Mouse (Mus musculus) bone marrow macrophage, adult 2 months (primary cell): ENCODE measurements around the gene Minos1. TPM values are rescaled to one million over a fixed set of nuclear protein-coding genes. Genes with fewer than 3 reads are reported as not detected.

Experiments used
- H3K27ac ChIP-seq: 2 replicates; pipeline ENCODE4 v1.5.1; 2012; ENCODE audit warnings: low read depth, low read length; ENCODE audit not compliant: insufficient read depth
- H3K4me1 ChIP-seq: 2 replicates; pipeline ENCODE4 v1.6.1; 2012; ENCODE audit warnings: low read length; ENCODE audit not compliant: control insufficient read depth, insufficient read depth
- H3K4me3 ChIP-seq: 2 replicates; pipeline ENCODE4 v1.5.1; 2012; ENCODE audit warnings: mild to moderate bottlenecking, low read length, moderate library complexity; ENCODE audit not compliant: insufficient read depth
- CTCF ChIP-seq: IDR thresholded peaks from 2 replicates; pipeline ENCODE4 v1.5.1; 2012; ENCODE audit warnings: low read depth, mild to moderate bottlenecking, low read length, moderate library complexity
- POLR2A ChIP-seq: IDR thresholded peaks from 2 replicates; pipeline ENCODE4 v1.6.1; 2012; ENCODE audit warnings: mild to moderate bottlenecking, low read depth, low read length, borderline replicate concordance
- polyA plus RNA-seq: library from polyadenylated mRNA; stranded (reverse); fragments of >200 nt; gene quantifications from 2 replicates; pipeline ENCODE4 v1.2.4, GENCODE M21; 2012; ENCODE audit not compliant: missing spikeins, insufficient read depth, insufficient read length

Gene Minos1
- polyA plus RNA-seq, 1 experiment = 151 TPM

DNA sequence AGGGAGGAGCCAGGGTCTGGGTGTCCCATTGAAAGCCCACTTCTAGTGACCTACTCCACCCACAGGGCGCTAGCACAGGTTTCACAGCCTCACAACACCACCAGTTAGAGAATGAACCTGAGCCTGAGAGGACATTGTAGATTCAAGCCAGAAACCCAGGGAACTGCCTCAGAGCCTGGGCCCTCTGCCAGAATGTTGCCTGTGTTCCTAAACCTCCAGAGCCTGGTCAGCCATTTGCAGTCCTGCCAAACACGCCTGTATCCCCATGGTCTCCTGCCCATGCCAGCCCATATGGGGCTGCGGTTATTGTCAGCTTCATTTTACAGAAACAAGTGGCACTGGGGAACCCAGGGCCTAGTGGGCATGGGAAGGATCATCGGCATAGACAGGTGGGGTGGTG is 75.6 kb downstream of the Minos1 start:
- H3K4me3 ChIP-seq = no peak overlapping the region
- H3K27ac ChIP-seq = no peak overlapping the region
- TF ChIP-seq CTCF = no peak
- TF ChIP-seq POLR2A = no peak
- 0 out of 2 replicates have a peak, but pooled peaks cover 2% of the 10 kb centered on the region for H3K4me1 ChIP-seq

DNA sequence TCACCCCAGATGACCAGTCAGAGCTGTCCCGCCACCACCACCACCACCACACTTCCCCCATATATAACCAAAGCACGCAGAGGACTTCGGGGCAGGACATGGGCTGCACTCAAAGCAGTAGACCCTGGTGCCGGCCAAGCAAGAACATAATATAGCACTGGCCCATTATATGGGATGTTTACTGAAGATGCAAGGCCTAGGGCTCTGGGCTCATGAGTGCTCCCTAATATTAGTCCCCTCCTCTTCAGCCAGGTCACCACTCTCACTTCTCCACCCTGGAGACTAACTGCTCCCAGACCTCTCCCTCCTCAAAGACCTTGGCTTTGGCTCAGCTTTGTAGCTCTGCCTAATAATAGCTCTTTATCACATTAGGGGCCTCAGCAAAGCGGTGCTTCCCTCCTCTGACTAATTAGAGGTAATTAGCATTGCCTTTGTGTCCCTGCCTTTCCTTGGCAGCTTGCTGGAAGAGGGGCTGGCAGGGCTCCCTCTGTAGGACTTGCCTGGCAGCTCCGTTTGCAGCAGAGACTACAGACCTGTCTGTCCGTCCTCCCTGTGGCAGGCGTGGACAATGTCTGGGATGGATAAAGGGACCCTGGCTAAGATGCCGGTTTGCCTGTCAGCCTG is 76.5 kb downstream of the Minos1 start:
- TF ChIP-seq POLR2A (no peak), CTCF (no peak)
- no peak overlapping the region for H3K27ac ChIP-seq
- H3K4me3 ChIP-seq = no peak overlapping the region
- H3K4me1 ChIP-seq = 0 out of 2 replicates have a peak, but pooled peaks cover 2% of the 10 kb centered on the region

DNA sequence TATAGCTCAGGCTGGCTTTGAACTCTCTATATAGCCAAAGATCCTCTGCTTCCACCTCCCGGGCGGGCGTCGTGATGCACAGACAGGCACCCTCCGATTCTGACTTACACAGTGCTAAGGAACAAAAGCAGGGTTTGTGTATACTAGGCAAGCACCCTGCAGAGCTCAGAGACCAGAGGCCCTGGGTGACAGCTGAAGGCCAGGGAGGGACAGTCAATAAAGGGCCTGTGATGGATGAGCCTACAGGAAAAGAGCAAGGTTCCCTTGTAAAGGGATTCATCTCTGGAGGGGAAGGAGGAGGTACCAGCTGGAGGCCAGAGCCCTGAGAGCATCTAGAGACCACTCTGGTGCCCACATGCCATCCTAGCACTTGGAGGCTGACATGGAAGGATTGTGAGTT is 77.5 kb downstream of the Minos1 start:
- Histone ChIP-seq H3K27ac (no peak overlapping the region), H3K4me3 (no peak overlapping the region), H3K4me1 (0 out of 2 replicates have a peak, but pooled peaks cover 2% of the 10 kb centered on the region)
- TF ChIP-seq CTCF (no peak), POLR2A (no peak)

DNA sequence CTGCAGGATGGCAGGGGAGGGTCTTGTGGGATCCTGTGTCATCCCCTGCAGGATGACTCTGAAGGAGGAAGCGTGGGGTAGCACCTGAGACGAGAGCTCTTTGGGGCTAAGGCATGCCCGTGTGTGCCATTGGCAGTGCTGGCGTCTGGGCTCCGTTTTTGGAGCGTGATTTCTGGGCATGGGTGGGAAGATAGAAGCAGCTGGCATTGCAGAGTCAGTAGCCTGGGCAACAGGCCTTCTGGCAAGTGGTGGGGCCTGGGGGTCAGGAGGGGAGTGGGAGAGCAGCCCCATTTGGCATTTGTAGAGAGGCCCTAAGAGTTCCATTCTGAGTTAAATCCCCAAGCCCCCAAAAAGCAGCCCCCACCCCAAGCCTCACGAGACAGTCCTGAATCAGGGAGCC is 78.1 kb downstream of the Minos1 start:
- Histone ChIP-seq H3K4me1 (0 out of 2 replicates have a peak, but pooled peaks cover 2% of the 10 kb centered on the region), H3K4me3 (no peak overlapping the region), H3K27ac (no peak overlapping the region)
- TF ChIP-seq POLR2A (no peak), CTCF (no peak)

Other genes starting within 250 kb of the Minos1 start
- 4.8 and 8.0 TPM in 2 replicates for gene Otud3, start 217.2 kb downstream of the Minos1 start, polyA plus RNA-seq
- gene Rnf186, start 164.0 kb downstream of the Minos1 start, polyA plus RNA-seq = not detected in 2 replicates
- gene Tmco4, start 158.2 kb downstream of the Minos1 start, polyA plus RNA-seq = 5.4 and 6.5 TPM in 2 replicates
- gene Htr6, start 55.5 kb downstream of the Minos1 start, polyA plus RNA-seq = not detected in 2 replicates
- gene Nbl1, start 38.1 kb downstream of the Minos1 start, polyA plus RNA-seq = 0.45 TPM in 1 of 2 replicates, not detected in the other
- 483 and 496 TPM in 2 replicates for gene Capzb, start 61.8 kb upstream of the Minos1 start, polyA plus RNA-seq
- gene Pqlc2, start 179.6 kb upstream of the Minos1 start, polyA plus RNA-seq = 22.5 and 26.7 TPM in 2 replicates
- gene Akr7a5, start 179.6 kb upstream of the Minos1 start, polyA plus RNA-seq = 17.5 and 19.3 TPM in 2 replicates
- 18.8 and 22.5 TPM in 2 replicates for gene Mrto4, start 221.5 kb upstream of the Minos1 start, polyA plus RNA-seq
- 28.6 and 29.8 TPM in 2 replicates for gene Emc1, start 221.5 kb upstream of the Minos1 start, polyA plus RNA-seq
- gene Ubr4, start 221.5 kb upstream of the Minos1 start, polyA plus RNA-seq = 60.1 and 84.1 TPM in 2 replicates